Mouse (Mus musculus) splenic B cell, adult 2 months (primary cell): ENCODE data around the gene Rsph3b.
"Not testable (repeated sequence)": the region's sequence is repeated elsewhere in the genome, so short reads cannot be mapped to it uniquely, and the experiment has no call there.

ENCODE experiments used
- DNase-seq: peaks from one replicate; pipeline ENCODE4 v3.0.0-alpha.2; 2011; ENCODE audit warnings: low read depth, low spot score
- H3K27me3 ChIP-seq: 2 replicates; pipeline ENCODE4 v1.6.1; 2012; ENCODE audit warnings: mild to moderate bottlenecking, low read length, moderate library complexity, mixed read lengths; ENCODE audit not compliant: control insufficient read depth, poor library complexity, insufficient read depth, severe bottlenecking
- H3K36me3 ChIP-seq: 2 replicates; pipeline ENCODE4 v1.6.1; 2012; ENCODE audit warnings: mild to moderate bottlenecking, low read length, moderate library complexity, mixed read lengths; ENCODE audit not compliant: control insufficient read depth, poor library complexity, insufficient read depth, severe bottlenecking

The Rsph3b gene

GRCm38 (mm10) chr17:6962936-6963335 is 14.5 kb upstream of the Rsph3b start:
- not testable (repeated sequence) for DNase-seq, H3K36me3 ChIP-seq, H3K27me3 ChIP-seq

DNA sequence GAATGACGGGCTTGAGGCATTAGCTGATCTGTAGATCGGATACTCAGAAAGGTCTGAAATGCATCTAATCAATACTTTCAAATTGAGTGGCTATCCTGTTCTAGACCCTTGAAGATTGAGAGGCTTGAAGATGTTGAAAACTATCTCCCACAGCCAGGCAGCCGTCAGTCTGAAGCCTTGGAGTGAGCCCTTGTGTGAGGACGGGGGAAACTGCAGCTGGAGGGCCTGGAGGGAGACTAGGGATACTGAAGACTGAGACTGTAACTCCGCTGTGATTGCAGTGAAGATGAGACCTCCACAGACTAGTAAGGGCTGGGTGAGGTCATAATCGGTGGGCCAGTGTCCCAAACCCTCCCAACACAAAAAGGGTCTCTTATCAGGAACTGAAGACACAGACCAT is 13.9 kb upstream of the Rsph3b start:
- H3K27me3 ChIP-seq, H3K36me3 ChIP-seq, DNase-seq: not testable (repeated sequence)

DNA sequence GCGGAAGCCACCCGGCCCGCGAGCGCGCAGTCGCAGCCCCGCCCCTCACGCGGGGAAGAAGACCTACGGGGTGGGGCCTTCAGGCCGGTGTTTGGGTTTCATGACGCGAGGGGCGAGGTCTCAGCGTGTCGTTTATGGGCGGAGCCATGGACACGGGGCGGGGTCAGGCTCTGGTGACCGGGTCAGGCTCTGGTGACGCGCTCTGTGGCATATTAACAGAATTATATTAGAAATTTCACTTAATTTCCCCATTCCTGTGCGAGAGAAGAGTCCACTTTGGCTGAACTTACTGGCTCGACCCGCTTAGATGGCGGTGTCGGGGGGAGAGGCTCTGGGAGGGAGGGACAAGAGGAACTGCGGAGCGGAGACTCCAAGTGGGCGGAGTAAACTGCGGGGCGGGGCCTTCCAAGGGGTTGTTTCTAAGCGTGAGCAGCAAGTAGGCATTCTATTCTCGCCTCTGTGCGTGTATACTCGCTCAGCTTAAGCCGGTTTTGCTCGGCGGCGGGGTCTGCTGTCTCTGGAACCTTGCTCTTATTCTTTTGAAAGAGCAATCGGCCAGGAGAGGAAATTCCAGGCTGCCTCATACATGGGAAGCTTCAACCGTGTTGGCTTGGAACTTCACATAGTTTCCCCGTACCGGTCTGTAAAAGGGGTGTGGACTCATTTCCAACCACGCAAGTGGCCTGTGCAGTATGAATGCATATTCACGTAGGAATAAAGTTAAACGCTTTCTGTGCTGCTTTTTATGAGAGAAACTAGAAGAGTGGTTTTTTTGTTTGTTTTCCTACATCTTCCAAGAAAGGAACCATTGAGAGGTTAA is 12.9 kb upstream of the Rsph3b start:
- not testable (repeated sequence) for H3K36me3 ChIP-seq, H3K27me3 ChIP-seq
- peak; percentile 36 for DNase-seq

DNA sequence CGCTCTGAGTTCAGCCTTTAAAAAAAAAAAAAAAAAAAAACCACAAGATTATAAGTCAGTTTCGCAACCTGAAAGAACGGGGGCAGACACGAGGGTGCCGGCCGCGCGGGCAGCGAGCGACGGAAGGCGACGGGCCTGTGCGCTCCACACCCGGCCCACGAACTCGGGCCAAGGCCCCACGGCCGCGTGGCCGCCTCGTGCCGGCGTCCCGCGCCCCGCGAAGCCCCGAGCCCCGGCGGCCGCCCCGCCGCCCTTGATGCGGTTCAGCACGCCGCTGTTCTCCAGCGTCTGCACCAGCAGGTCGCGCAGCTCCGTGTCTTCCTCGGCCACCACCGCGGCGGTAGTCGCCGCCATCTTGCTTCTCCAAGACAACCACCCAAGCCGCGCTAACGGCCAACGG is 12.3 kb upstream of the Rsph3b start, which contains the start of gene Tagap1:
Tagap1 (minus strand) TSS at position 381 of the 400 bp plus-strand sequence.
- H3K27me3 ChIP-seq, H3K36me3 ChIP-seq: not testable (repeated sequence)
- peak; percentile 44 for DNase-seq

DNA sequence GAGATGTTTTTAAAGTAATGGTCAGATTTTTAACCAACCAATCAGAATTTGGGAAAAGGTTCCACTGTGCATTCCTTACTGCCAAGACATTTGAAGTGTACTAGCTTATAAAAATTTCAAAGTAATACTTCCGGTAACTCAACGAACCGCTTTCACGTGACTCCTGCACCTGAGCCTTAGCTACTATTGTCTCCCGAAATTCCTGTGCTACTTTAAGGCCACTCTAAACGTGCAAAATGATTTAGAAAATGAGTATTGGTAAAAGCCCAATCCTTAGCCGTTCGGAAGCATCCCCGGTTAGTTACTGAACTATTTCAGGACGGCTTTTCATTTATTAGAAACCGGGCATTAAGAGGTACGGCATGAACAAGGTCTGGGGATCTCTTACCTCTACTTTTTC is 11.9 kb upstream of the Rsph3b start:
- not testable (repeated sequence) for DNase-seq, H3K27me3 ChIP-seq, H3K36me3 ChIP-seq

DNA sequence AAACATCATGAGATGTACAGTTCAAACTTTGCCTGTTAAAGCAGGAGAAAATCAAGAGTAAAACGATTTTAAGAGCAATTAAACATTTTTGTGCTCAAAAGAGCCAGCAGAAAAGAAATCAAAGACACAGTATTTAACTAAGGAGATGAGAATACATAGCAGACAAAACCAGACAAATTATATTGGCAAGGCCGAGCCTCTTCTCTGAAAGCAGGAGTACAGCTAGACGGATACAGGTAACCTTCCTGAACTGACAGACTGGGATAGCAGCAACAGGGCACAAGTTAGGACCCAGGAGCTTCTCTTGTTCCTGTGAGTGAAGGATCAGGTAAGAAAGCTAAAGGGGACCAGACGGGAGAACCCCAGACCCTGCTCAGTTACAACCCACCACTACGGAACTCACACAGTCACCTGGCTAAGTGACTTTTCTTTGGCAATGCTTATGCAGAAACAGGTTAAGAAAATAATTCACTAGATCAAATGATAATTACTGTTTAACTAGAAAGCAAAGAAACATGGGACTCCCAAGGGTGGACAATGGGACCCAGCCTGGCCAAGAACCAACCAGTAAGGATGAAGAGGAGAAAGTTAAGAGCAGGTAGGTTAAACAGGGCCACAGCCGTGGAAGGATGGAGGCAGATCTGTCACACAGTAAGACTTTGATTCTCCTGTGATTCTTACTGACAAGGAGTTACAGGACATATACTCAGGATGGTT is 11.2 kb upstream of the Rsph3b start:
- not testable (repeated sequence) for H3K27me3 ChIP-seq, H3K36me3 ChIP-seq, DNase-seq

DNA sequence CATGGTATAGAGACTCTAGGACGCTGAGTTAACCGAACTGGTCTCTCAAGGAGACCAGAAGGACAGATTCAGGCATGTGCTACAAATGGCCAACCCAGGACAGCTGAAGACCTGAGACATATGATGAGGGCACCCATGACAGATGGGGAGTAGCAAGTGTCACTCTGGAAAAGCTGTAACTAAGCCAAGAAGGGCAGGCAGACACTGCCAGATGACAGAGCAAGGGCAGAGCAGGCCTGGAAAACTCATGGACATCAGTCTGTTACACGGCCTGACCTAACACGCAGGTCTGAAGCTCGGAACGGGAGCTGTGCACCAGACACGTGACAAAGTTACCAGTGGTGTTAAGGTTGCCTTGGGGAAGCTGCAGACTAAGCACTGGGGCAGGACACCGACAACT is 10.4 kb upstream of the Rsph3b start:
- H3K36me3 ChIP-seq, DNase-seq, H3K27me3 ChIP-seq: not testable (repeated sequence)

GRCm38 (mm10) chr17:6948769-6949228 is 317 bp upstream of the Rsph3b start:
- not testable (repeated sequence) for DNase-seq, H3K36me3 ChIP-seq, H3K27me3 ChIP-seq

- DNase-seq, H3K27me3 ChIP-seq, H3K36me3 ChIP-seq: not testable (repeated sequence)
Measured at GRCm38 (mm10) chr17:6947637-6947983, 872 bp downstream of the Rsph3b start.

- DNase-seq, H3K36me3 ChIP-seq, H3K27me3 ChIP-seq: not testable (repeated sequence)
Measured at GRCm38 (mm10) chr17:6942560-6942959, 5.9 kb downstream of the Rsph3b start.

DNA sequence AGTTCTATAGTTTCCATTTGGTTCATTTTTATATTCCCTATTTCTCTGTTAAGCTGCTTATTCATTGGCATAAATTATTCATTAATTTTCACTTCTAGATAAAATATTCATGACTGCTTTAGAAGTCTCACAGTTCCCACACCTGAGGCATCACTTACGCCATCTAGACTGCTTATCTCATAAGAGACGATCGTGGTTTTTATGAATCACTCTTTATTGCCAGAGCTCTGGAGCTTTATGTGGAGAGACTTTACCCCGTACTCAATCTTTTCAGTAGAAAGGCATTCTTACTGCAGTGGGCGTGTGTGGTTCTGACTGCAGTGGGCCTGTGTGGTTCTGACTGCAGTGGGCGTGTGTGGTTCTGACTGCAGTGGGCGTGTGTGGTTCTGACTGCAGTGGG is 16.9 kb downstream of the Rsph3b start:
- DNase-seq, H3K36me3 ChIP-seq, H3K27me3 ChIP-seq: not testable (repeated sequence)

DNA sequence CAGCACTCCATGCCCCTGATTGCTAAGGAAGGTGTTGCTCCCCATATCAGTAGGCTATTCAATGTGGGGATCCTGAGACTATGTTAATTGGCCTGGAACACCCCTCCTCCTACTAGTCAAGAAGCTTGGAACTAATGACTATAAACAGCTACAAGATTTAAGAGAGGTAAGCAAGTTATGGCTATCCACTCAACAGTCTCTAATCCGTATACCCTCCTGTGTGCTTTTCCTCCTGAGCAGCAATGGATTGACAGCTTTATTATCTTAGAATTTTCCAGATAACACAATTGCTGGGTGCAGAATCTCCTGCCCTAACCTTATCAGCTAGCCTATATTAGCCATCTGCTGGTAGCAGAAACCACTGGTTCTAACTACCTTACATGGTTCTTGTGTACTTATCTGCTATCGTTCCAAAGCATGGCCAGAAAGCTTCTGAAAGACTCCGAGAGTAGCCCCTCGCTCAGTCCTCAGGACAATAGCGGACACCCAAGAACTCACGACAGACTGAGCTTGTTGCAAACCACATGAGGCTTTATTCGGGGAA is 28.1 kb downstream of the Rsph3b start:
- DNase-seq, H3K27me3 ChIP-seq, H3K36me3 ChIP-seq: not testable (repeated sequence)

- H3K27me3 ChIP-seq, DNase-seq, H3K36me3 ChIP-seq: not testable (repeated sequence)
Measured at GRCm38 (mm10) chr17:6919388-6919787, 29.1 kb downstream of the Rsph3b start.

DNA sequence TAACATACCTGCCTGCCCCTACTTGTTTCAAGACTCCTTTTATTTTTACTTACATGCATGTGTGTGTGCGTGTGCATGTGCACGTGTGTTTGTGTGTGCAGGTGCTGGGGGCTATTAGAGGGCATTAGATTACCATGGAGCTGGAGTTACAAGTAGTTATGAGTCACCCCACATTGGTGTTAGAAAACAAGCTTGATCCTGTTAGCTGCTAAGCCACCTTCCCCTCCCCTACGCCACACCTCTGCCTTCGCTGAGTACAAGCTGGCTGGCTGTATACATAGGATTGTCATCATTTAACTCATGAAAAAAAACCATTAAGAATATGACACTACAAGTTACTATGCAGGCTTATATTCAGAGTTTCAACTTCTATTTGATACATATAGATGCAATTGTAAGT is 33.2 kb downstream of the Rsph3b start:
- DNase-seq, H3K27me3 ChIP-seq, H3K36me3 ChIP-seq: not testable (repeated sequence)

DNA sequence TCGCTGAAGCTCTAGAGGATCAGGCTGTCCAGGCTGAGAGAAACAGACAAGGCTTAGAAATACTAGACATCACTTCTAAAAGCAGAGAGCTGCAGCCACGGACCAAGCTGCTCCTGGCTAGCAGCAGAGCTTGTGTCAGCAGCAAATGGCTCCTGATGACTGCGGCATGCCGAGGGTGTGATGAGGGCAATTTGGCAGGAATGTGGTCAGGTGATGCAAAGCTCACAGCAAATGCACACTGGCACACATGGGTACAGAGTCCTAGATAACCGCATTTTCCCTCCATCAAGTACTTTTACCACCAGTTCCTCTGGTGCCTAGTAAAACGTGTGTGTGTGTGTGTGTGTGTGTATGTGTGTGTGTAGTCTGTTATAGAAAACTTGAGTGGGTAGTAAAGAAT is 34.4 kb downstream of the Rsph3b start:
- not testable (repeated sequence) for DNase-seq, H3K36me3 ChIP-seq, H3K27me3 ChIP-seq
